In genomic region chr11:55313768-55314703, GRCm38 (mm10) we compare ENCODE assay signal across 11 mouse cellular contexts. TPM values are rescaled to one million over a fixed set of nuclear protein-coding genes. Genes with fewer than 3 reads are reported as not detected.
DNase-seq lines count a peak whose midpoint lies in the region; ATAC-seq and TF ChIP-seq lines count a peak whose summit lies in the region.
"Had no signal": no experiment of that assay in that cellular context is flagged by ENCODE, and none has a peak within 500 bp of the region (broad histone marks: within the 10 kb centered on the region; RNA-seq: fewer than 3 reads in every experiment).

No protein-coding gene starts in this region.

- no peak for TF ChIP-seq CTCF in heart, adult 2 months (IDR thresholded peaks at IDR 0.05)

- TF ChIP-seq POLR2A in heart, adult 2 months (IDR thresholded peaks at IDR 0.05; ENCODE audit: insufficient read depth, low read depth, low read length) = no peak

- no peaks in the 10 kb centered on the region for H3K9me3 ChIP-seq in heart, embryonic 11.5 days (replicated peaks; ENCODE audit: control insufficient read depth, low read length)
- H3K9me3 ChIP-seq in intestine, embryonic 16.5 days (ENCODE audit: control insufficient read depth, low read length) = no peaks in the 10 kb centered on the region
- no peaks in the 10 kb centered on the region for H3K9me3 ChIP-seq in forebrain, embryonic 10.5 days
- H3K9me3 ChIP-seq: hindbrain, embryonic 12.5 days had no signal

- no peak overlapping the region for H3K27ac ChIP-seq in heart, embryonic 11.5 days (ENCODE audit: low read depth, low read length)
- H3K27ac ChIP-seq in heart, adult 2 months = no peak overlapping the region
- H3K27ac ChIP-seq in intestine, embryonic 16.5 days (ENCODE audit: low read length) = no peak overlapping the region
- H3K27ac ChIP-seq in forebrain, embryonic 10.5 days = no peak overlapping the region
- H3K27ac ChIP-seq: hindbrain, embryonic 12.5 days; liver, embryonic 14.5 days had no signal

- peaks cover 4% of the 10 kb centered on the region; the same call in 1 of the 2 replicates for H3K27me3 ChIP-seq in heart, embryonic 11.5 days (ENCODE audit: control insufficient read depth, insufficient read depth, low read length)
- no peaks in the 10 kb centered on the region; the same call in 1 of the 2 replicates for H3K27me3 ChIP-seq in heart, adult 2 months (ENCODE audit: control insufficient read depth, insufficient read depth, low read length)
- H3K27me3 ChIP-seq in intestine, embryonic 16.5 days (replicated peaks; ENCODE audit: control insufficient read depth, insufficient read depth, low read length) = no peaks in the 10 kb centered on the region
- peaks cover 18% of the 10 kb centered on the region for H3K27me3 ChIP-seq in forebrain, embryonic 10.5 days (ENCODE audit: poor library complexity, severe bottlenecking)

- 17% methylated on average over 29 of the region's 29 CpGs for WGBS in heart, embryonic 11.5 days (ENCODE audit: insufficient replicate concordance)
- 22% methylated on average over 29 of the region's 29 CpGs for WGBS in heart, adult 2 months
- WGBS in intestine, embryonic 16.5 days = 22% methylated on average over 29 of the region's 29 CpGs
- 26% methylated on average over 29 of the region's 29 CpGs for WGBS in forebrain, embryonic 10.5 days

- no peak overlapping the region for H3K4me3 ChIP-seq in heart, embryonic 11.5 days (ENCODE audit: low read depth, low read length)
- H3K4me3 ChIP-seq in heart, adult 2 months = no peak overlapping the region
- H3K4me3 ChIP-seq in intestine, embryonic 16.5 days (ENCODE audit: low read length) = no peak overlapping the region
- H3K4me3 ChIP-seq in forebrain, embryonic 10.5 days = no peak overlapping the region
- H3K4me3 ChIP-seq: hindbrain, embryonic 12.5 days had no signal

- intact Hi-C loops in heart, adult 2 months (cut with DNase I) = no loop called here
- intact Hi-C loops in left cerebral cortex, postnatal 4 days (cut with DNase I) = loop anchor here (10.0 kb wide), 1 partner anchor 1059 kb away; no protein-coding TSS in a partner anchor

- DNase-seq in heart, adult 2 months = no peak
- DNase-seq in R1 (ENCODE audit: low read depth, low spot score) = peak; percentile 10
- peak; percentile 25 for DNase-seq in lung, postnatal 25 days (ENCODE audit: low spot score)
- DNase-seq in retina, embryonic 14.5 days (ENCODE audit: low spot score) = no peak
- no peak for DNase-seq in forebrain, embryonic 10.5 days (ENCODE audit: extremely low spot score, low spot score)
- no peak for DNase-seq in left cerebral cortex, postnatal 4 days
- DNase-seq: spleen, adult 18-20 months had no signal

- H3K4me2 ChIP-seq in heart, embryonic 11.5 days = peak overlapping the region; percentile 44
- peak overlapping the region; percentile 34 for H3K4me2 ChIP-seq in intestine, embryonic 16.5 days (ENCODE audit: low read depth, low read length)
- H3K4me2 ChIP-seq: hindbrain, embryonic 12.5 days had no signal

- TF ChIP-seq EP300 in heart, adult 2 months (IDR thresholded peaks at IDR 0.05; ENCODE audit: insufficient read depth, low read depth, low read length) = no peak

- no peaks in the 10 kb centered on the region for H3K36me3 ChIP-seq in heart, embryonic 11.5 days (ENCODE audit: control insufficient read depth, insufficient read depth, low read length)
- no peaks in the 10 kb centered on the region for H3K36me3 ChIP-seq in heart, adult 2 months (ENCODE audit: control insufficient read depth, insufficient read depth, low read length)
- H3K36me3 ChIP-seq in intestine, embryonic 16.5 days (ENCODE audit: control insufficient read depth, insufficient read depth, low read length) = no peaks in the 10 kb centered on the region
- H3K36me3 ChIP-seq in forebrain, embryonic 10.5 days (replicated peaks) = no peaks in the 10 kb centered on the region
- H3K36me3 ChIP-seq: hindbrain, embryonic 12.5 days had no signal

- H3K9ac ChIP-seq in heart, embryonic 11.5 days (ENCODE audit: low read depth, low read length) = no peak overlapping the region
- H3K9ac ChIP-seq in heart, adult 2 months (ENCODE audit: low read depth, low read length) = no peak overlapping the region
- peak overlapping the region; percentile 20; the same call in 1 of the 2 replicates for H3K9ac ChIP-seq in intestine, embryonic 16.5 days (ENCODE audit: low read depth, low read length)
- H3K9ac ChIP-seq: hindbrain, embryonic 12.5 days; liver, embryonic 14.5 days had no signal

- 0 out of 2 replicates have a peak, but pooled peaks cover 2% of the 10 kb centered on the region for H3K4me1 ChIP-seq in heart, embryonic 11.5 days (ENCODE audit: control insufficient read depth, insufficient read depth, low read length)
- no peaks in the 10 kb centered on the region for H3K4me1 ChIP-seq in heart, adult 2 months (ENCODE audit: control insufficient read depth, insufficient read depth, low read length)
- peaks cover 14% of the 10 kb centered on the region for H3K4me1 ChIP-seq in intestine, embryonic 16.5 days (ENCODE audit: control insufficient read depth, insufficient read depth, low read length)
- H3K4me1 ChIP-seq in forebrain, embryonic 10.5 days = peaks cover 8% of the 10 kb centered on the region
- H3K4me1 ChIP-seq: hindbrain, embryonic 12.5 days had no signal

- no peak; the same call in 1 of the 2 replicates for ATAC-seq in heart, embryonic 11.5 days (replicated peaks; ENCODE audit: insufficient number of reproducible peaks, low FRiP score, low TSS enrichment)
- ATAC-seq in intestine, embryonic 16.5 days = peak; percentile 70

- no peaks in the 10 kb centered on the region for H3K79me2 ChIP-seq in heart, adult 2 months (replicated peaks; ENCODE audit: control insufficient read depth, insufficient read depth, low read length)

RNA-seq across cellular contexts. Expression of gene Fat2, which starts 22.3 kb away (rescaled TPM):
- polyA plus RNA-seq in heart, embryonic 11.5 days (2014; fragmentation: Nextera tagmentation; extraction: Ambion mirVana) = not detected in 2 replicates
- under 1 TPM; 0.03 to 0.09 TPM for total RNA-seq in heart, adult 2 months (2021)
- 0.09 and 0.14 TPM in 2 replicates for polyA plus RNA-seq in heart, adult 2 months (2012; rRNA removed)
- 0.04 and 0.05 TPM in 2 replicates for polyA plus RNA-seq in intestine, embryonic 16.5 days (2015; fragmentation: Nextera tagmentation; extraction: Ambion mirVana)
- 0.02 and 0.05 TPM in 2 replicates for polyA plus RNA-seq in forebrain, embryonic 10.5 days (2016; fragmentation: Nextera tagmentation; extraction: Ambion mirVana)
- under 1 TPM; 0.70 to 0.86 TPM for total RNA-seq in left cerebral cortex, postnatal 4 days (2021)

Comparison
In these comparisons a context has a peak if more than half of its experiments do, and no peak if none do; other contexts are left out.
1. DNase-seq: peak in R1 (single experiment) and lung, postnatal 25 days (single experiment); none in heart, adult 2 months (0 of 2), retina, embryonic 14.5 days (single experiment), forebrain, embryonic 10.5 days (single experiment) and left cerebral cortex, postnatal 4 days (single experiment).